18 mouse cellular contexts compared by ENCODE assay signal in the genomic region with DNA sequence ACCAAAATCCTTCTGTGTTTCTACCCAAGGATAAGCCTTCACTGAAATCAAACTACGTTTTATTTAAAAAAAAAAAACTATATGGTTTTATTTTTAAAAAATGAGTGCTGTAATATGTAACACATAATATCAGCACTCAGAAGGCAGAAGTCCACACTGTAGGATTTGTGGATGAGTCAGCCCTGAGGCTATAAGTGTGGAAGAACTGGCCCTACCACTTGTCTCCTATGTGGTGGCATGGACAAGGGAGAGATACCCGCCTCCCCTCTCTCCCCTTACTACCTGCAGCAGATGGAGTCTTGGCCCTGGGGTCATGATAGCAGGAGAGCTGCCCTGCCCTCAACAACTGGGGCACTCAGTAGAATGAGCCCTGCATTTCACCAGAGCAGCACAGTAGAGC.
"Had no signal": no experiment of that assay in that cellular context is flagged by ENCODE, and none has a peak within 500 bp of the region (broad histone marks: within the 10 kb centered on the region; RNA-seq: fewer than 3 reads in every experiment).

No protein-coding gene starts in this region.

- H3K4me1 ChIP-seq: limb, embryonic 12.5 days; limb, embryonic 15.5 days had no signal

- H3K27ac ChIP-seq: kidney, embryonic 15.5 days; left cerebral cortex, adult 2 months; limb, embryonic 12.5 days; limb, embryonic 15.5 days; liver, embryonic 14.5 days; macrophage had no signal

- ATAC-seq: liver, postnatal 0 days; lung, postnatal 0 days had no signal

- H3K9ac ChIP-seq: kidney, embryonic 15.5 days; limb, embryonic 12.5 days; limb, embryonic 15.5 days; liver, embryonic 14.5 days; liver, postnatal 0 days; lung, embryonic 14.5 days had no signal

- H3K9me3 ChIP-seq: kidney, embryonic 15.5 days; limb, embryonic 12.5 days; limb, embryonic 15.5 days had no signal

- DNase-seq: kidney, postnatal 10 days; kidney, postnatal 36 days; layer of hippocampus, postnatal 36 days; left cerebral cortex, postnatal 4 days; liver, postnatal 0 days; midbrain, embryonic 14.5 days; thymus, adult 18-20 months; thymus, postnatal 4 days had no signal

- H3K4me3 ChIP-seq: kidney, embryonic 15.5 days; left cerebral cortex, adult 2 months; limb, embryonic 12.5 days; limb, embryonic 15.5 days had no signal

- H3K36me3 ChIP-seq: kidney, embryonic 15.5 days; limb, embryonic 12.5 days; limb, embryonic 15.5 days had no signal

- H3K27me3 ChIP-seq: kidney, embryonic 15.5 days; limb, embryonic 12.5 days; limb, embryonic 15.5 days had no signal

- H3K4me2 ChIP-seq: kidney, embryonic 15.5 days; limb, embryonic 12.5 days; limb, embryonic 15.5 days; liver, embryonic 11.5 days; lung, embryonic 14.5 days; midbrain, embryonic 11.5 days had no signal
